Mouse (Mus musculus) adipocyte (in vitro differentiated cells): ENCODE data around the gene Jup.

Source experiments
- DNase-seq: peaks from one replicate; pipeline ENCODE4 v3.0.0-alpha.2; 2016; ENCODE audit warnings: low spot score

The Jup gene

GRCm38 (mm10) chr11:100397600-100398389 is at the start of gene Jup:
TSS of gene Jup (minus strand) at chr11:100397763.
- DNase-seq, result peak; percentile 99

- DNase-seq, result no peak
Observed at GRCm38 (mm10) chr11:100442625-100443024, 45.1 kb upstream of the Jup start.

DNA sequence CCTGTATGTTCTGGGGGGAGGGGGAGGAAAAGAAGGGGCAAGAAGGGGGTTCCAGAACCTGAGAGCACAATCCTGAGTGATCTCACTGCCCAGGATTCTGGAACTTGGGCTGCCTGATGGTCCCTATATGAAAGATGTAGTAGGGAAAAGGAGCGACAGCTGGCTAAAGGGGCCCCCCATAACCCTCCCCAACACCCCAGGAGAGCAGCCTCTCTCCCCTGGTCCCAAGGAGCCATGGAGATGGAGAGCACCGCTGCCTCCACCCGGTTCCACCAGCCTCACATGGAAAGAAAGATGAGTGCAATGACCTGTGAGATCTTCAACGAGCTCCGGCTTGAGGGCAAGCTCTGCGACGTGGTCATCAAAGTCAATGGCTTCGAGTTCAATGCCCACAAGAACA is 44.2 kb upstream of the Jup start, which contains the start of the genes Nt5c3b and Klhl10:
Gene Nt5c3b, minus strand, starts transcription at position 12 of the 400 bp plus-strand sequence.
Gene Klhl10, plus strand, starts transcription at position 121 of the 400 bp plus-strand sequence.
- no peak for DNase-seq

DNA sequence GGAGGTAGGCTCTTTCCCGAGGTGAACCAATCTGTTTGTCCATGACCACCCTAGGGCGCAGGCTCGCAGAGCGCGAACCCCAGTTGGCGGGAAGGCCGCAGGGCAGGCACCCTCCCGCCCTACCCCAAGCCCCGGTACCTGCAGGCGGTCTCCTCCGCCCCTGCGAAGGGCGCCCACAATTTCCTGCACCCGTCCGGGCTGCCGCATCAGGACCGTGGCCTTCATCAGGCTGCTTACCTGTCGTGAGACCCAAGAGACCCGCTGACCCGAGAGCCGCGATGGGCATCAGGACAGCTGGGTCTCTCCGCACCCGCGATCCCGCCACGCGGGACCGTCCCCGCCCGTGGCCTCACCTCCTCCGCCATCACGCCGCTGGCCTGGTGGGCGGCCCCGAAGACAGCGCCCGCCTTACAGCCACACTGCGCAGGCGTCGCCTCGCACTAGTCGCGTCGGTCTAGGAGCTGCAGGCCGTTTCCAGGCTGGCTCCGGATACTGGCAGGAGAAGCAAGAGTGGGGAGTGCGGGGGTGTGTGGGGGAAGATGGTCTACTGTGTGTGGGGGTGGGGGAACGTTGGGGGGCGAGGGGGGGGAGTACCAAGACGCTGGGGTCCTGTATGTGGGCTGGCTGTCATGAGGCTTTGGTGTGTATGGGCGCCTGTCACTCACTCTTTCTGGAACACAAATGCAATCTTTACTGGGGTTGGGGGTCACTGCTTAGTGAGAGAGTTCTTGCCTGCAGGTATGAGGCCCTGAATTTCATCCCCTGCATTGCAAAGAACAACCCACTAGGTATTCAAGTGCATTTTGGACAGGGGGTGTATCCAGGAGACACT is 43.3 kb upstream of the Jup start:
- peak; percentile 75 for DNase-seq

GRCm38 (mm10) chr11:100437901-100438300 is 40.3 kb upstream of the Jup start:
- DNase-seq, result peak; percentile 25

- DNase-seq, result no peak
Observed at GRCm38 (mm10) chr11:100435678-100436246, 38.2 kb upstream of the Jup start.

DNA sequence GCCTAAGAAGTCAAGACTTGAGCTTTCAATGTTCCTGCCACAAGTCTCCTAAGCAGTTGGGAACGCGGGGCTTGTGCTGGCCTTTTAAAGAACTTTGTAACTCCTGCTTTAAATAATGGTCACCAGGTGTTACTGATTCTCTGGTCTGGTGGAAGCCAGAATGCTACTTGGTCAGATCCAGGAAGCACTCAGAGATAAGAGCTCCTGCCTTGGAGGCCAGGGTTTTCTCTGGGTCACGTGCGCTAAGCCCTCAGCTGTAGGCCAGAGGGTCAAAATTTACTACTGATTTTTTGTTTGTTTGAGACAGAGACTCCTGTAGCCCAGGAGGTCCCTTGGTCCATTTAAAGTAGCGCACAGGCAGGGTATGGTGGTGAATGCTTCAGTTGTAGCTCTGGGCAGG is 34.4 kb upstream of the Jup start:
- DNase-seq, result no peak

DNA sequence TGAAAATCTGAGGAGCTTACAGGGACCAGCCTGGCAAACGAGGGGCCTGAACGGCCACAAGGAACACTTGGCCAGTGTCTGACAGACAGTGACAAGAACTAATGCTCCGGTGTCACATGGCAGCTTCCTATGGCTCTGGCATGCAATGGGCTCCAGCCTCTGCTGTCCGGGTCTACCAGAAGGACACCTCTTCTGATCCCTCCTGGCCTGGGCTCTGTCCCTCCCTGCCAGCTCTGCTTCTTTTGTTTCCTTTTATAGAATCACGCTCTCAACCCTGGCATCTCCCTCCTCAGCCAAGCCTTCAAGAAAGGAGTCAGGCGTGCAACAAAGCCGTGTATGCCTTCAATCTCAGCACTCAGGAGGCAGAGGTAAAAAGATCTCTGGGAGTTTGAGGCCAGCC is 32.5 kb upstream of the Jup start:
- no peak for DNase-seq

GRCm38 (mm10) chr11:100428612-100429199 is 31.1 kb upstream of the Jup start:
- no peak for DNase-seq

DNA sequence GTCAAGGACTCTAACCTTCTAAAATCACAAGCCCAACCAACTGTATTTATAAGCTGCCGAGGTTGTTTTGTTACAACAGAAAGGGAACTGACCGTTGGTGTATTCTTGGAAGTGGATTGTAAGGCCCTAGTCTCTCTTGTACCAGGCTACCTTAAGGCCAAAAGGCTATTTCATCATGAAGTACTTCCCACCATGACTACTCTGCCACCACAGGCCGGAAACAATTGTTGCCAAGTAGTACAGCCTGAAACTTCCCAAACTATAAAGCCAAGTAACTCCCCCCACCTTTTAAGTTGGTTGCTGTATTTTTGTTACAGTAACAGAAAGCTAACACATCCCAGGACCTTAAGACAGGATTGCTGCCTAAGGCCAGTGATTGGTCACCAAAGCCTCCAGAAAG is 29.3 kb upstream of the Jup start:
- no peak for DNase-seq

GRCm38 (mm10) chr11:100425851-100426250 is 28.3 kb upstream of the Jup start:
- peak; percentile 84 for DNase-seq

GRCm38 (mm10) chr11:100423836-100424235 is 26.3 kb upstream of the Jup start:
- no peak for DNase-seq

DNA sequence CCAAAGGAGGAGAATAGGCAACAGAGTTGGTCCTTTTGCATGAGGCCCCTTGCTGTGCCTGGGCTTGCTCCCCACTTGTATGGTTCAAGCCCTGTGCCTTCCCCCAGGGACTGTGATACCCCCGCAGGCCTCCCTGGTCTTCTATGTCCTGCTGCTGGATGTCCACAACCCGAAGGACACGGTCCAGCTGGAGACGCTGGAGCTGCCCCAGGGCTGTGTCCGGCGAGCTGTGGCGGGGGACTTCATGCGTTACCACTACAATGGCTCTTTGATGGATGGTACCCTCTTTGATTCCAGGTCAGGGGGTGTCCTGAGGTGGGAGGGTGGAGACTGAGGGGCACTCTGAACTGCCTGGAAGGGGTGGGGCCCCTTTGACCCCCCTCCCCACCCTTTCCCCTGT is 24.0 kb upstream of the Jup start:
- no peak for DNase-seq

DNA sequence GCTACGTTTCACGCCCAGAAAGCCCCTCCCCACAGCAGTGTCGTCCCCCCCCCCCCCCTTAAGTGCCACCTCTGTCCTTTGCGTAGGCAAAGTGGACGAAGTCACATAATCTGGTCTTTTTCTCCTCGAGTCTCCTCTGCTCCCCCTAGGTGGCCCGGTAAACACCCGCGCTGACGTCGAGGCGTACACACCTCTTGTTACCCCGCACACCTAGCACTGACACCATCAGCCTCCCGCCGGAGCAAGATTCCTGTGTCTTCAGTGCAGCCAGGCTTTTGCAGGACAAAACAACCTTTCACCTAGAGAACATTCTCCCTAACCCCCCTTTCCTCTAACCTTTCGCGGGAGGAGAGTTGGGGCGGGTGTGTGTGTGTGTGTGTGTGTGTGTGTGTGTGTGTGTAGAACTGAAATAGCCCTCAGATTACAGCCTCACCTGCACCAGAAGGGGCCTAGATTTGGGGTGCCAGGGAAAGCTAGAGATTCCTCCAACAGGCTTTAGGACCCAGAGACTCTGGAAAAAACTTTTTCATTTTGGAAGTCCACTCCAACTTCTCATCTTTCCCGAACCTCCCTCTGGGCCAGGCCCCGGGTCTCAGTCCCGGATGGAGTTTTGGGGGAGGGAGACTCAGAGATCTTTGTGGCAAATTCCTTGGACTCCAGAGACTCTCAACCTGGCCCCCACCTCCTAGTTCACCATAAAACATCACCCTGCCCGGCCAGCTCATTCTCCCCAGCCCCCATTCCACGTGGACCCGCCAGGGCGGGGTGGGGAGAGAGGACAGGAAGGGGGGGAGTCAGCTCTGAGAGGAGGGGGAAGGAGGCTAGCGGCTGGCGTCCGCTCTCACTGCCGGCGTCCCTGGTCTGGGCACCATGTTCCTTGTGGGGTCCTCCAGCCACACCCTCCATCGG is 17.6 kb upstream of the Jup start, which contains the start of gene Fkbp10:
Gene Fkbp10, plus strand, starts transcription at position 784 of the 909 bp plus-strand sequence.
- peak; percentile 85 for DNase-seq

- peak; percentile 94 for DNase-seq
Observed at GRCm38 (mm10) chr11:100414021-100414913, 16.7 kb upstream of the Jup start, which contains the start of gene P3h4. TSS of gene P3h4 (minus strand) at chr11:100414836.

GRCm38 (mm10) chr11:100413541-100413940 is 16.0 kb upstream of the Jup start:
- DNase-seq, result no peak

DNA sequence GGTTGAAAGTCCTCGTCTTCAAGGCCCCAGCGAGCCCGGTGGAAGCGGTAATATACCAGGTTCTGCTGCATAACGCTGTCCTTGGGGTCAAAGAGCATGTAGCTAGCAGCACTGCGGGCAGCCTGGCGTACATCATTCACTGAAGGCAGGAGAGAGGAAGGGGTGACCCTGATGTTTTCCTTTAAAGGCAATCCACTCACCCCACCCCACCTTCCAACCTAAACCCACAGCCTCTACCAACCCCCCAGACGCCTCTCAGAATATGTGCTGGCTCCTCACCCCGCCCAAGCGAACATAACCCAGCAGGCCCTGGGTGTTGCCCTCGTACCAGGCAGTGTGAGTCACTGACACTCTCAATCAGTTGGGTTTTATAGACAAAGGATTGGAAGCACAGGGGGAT is 14.2 kb upstream of the Jup start:
- no peak for DNase-seq

DNA sequence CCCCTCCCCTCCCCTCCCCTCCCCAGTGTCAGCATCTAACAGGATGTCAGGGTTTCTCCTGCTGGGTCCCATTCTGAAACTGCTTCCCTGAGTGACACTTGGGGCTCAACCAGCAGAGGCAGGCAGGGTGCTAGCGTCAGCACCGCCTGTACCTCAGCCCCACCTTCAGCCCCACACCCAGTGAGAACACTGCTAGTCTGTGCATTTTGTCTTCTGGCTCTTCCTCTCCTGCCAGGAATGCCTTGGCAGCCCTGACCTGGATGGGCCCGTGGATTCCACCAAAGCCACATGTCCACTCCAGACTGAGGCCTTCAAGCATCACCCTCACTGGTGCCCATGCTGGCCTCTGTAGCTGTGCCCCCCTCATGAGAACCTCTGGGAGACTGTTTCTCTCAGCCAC is 12.1 kb upstream of the Jup start:
- no peak for DNase-seq

- DNase-seq, result no peak
Observed at GRCm38 (mm10) chr11:100408835-100409462, 11.4 kb upstream of the Jup start.
